Mouse (Mus musculus) cerebellum, adult 11 months (tissue): Measurements from ENCODE around the gene Hdac4.

Source experiments
- DNase-seq: peaks from one replicate; pipeline ENCODE4 v3.0.0; 2022

Hdac4 gene

GRCm38 (mm10) chr1:92096991-92097525 lies 98.4 kb downstream of the Hdac4 start:
- DNase-seq = no peak

- no peak for DNase-seq
Observed at GRCm38 (mm10) chr1:92092286-92092685, 103.2 kb downstream of the Hdac4 start.

- DNase-seq = no peak
Observed at GRCm38 (mm10) chr1:92087821-92088220, 107.7 kb downstream of the Hdac4 start.

- DNase-seq = no peak
Observed at GRCm38 (mm10) chr1:92087343-92087742, 108.2 kb downstream of the Hdac4 start.

- no peak for DNase-seq
Observed at GRCm38 (mm10) chr1:92086841-92087240, 108.7 kb downstream of the Hdac4 start.

GRCm38 (mm10) chr1:92086277-92086813 lies 109.2 kb downstream of the Hdac4 start:
- no peak for DNase-seq

GRCm38 (mm10) chr1:92084738-92085137 lies 110.8 kb downstream of the Hdac4 start:
- DNase-seq = no peak

- no peak for DNase-seq
Observed at GRCm38 (mm10) chr1:92084004-92084403, 111.5 kb downstream of the Hdac4 start.

GRCm38 (mm10) chr1:92082837-92083541 lies 112.5 kb downstream of the Hdac4 start:
- no peak for DNase-seq

GRCm38 (mm10) chr1:92082156-92082836 lies 113.2 kb downstream of the Hdac4 start:
- no peak for DNase-seq

- no peak for DNase-seq
Observed at GRCm38 (mm10) chr1:92079982-92080537, 115.4 kb downstream of the Hdac4 start.

GRCm38 (mm10) chr1:92075312-92075711 lies 120.2 kb downstream of the Hdac4 start:
- DNase-seq = no peak

GRCm38 (mm10) chr1:92074655-92075054 lies 120.8 kb downstream of the Hdac4 start:
- DNase-seq = no peak

GRCm38 (mm10) chr1:92069932-92070677 lies 125.4 kb downstream of the Hdac4 start:
- no peak for DNase-seq

- no peak for DNase-seq
Observed at GRCm38 (mm10) chr1:92069464-92069863, 126.0 kb downstream of the Hdac4 start.

GRCm38 (mm10) chr1:92064307-92064706 lies 131.2 kb downstream of the Hdac4 start:
- no peak for DNase-seq

GRCm38 (mm10) chr1:92063271-92063670 lies 132.2 kb downstream of the Hdac4 start:
- peak; percentile 44 for DNase-seq

- no peak for DNase-seq
Observed at GRCm38 (mm10) chr1:92061198-92062073, 134.1 kb downstream of the Hdac4 start.

GRCm38 (mm10) chr1:92060532-92061064 lies 134.9 kb downstream of the Hdac4 start:
- no peak for DNase-seq

GRCm38 (mm10) chr1:92059571-92059970 lies 135.9 kb downstream of the Hdac4 start:
- no peak for DNase-seq

GRCm38 (mm10) chr1:92058731-92059425 lies 136.6 kb downstream of the Hdac4 start:
- DNase-seq = no peak
